Mouse (Mus musculus) limb, embryonic 12.5 days (tissue): Measurements from ENCODE around the gene Hmcn2. TPM values are rescaled to one million over a fixed set of nuclear protein-coding genes. Genes with fewer than 3 reads are reported as not detected.
A peak's percentile ranks its signal among the peaks of the same experiment; 100 is the strongest.

ENCODE experiments used
- ATAC-seq: fragments of 200-750 bp; cut with Nextera tagmentation; 2 replicates; pipeline ENCODE4 v1.8.0; 2017; ENCODE audit warnings: low read depth, moderate TSS enrichment; ENCODE audit not compliant: insufficient number of reproducible peaks, insufficient read depth, low FRiP score, low TSS enrichment
- H3K27ac ChIP-seq: fragments of 300-500 bp; sonication (generic); 2 replicates; pipeline ENCODE4 v1.5.1; 2016; ENCODE audit warnings: mild to moderate bottlenecking, moderate library complexity
- H3K27me3 ChIP-seq: fragments of 300-500 bp; sonication (generic); 2 replicates; pipeline ENCODE4 v1.6.1; 2016; ENCODE audit warnings: mild to moderate bottlenecking, moderate library complexity
- H3K36me3 ChIP-seq: fragments of 300-500 bp; sonication (generic); 2 replicates; pipeline ENCODE4 v1.6.1; 2016; ENCODE audit warnings: mild to moderate bottlenecking, moderate library complexity
- H3K4me1 ChIP-seq: fragments of 300-500 bp; sonication (generic); replicated peaks from 2 replicates; pipeline ENCODE4 v1.6.1; 2016
- H3K4me2 ChIP-seq: fragments of 300-500 bp; sonication (generic); 2 replicates; pipeline ENCODE4 v1.6.1; 2016; ENCODE audit warnings: mild to moderate bottlenecking, moderate library complexity
- H3K4me3 ChIP-seq: fragments of 300-500 bp; sonication (generic); replicated peaks from 2 replicates; pipeline ENCODE4 v1.5.1; 2016; ENCODE audit warnings: mild to moderate bottlenecking
- H3K9ac ChIP-seq: fragments of 300-500 bp; sonication (generic); replicated peaks from 2 replicates; pipeline ENCODE4 v1.6.1; 2016; ENCODE audit warnings: mild to moderate bottlenecking, moderate library complexity
- H3K9me3 ChIP-seq: fragments of 300-500 bp; sonication (generic); 2 replicates; pipeline ENCODE4 v1.6.1; 2016; ENCODE audit warnings: mild to moderate bottlenecking, moderate library complexity
- WGBS: fragments of 180-500 bp; shearing (Covaris S2); methylation state at CpG from one replicate; pipeline ENCODE4 v1.1.7; 2016; 5-methylcytosine and 5-hydroxymethylcytosine counted together
- polyA plus RNA-seq: library from polyadenylated mRNA; unstranded; fragments of >200 nt; fragmentation: Nextera tagmentation; extraction: Ambion mirVana; gene quantifications from 2 replicates; pipeline ENCODE4 v1.2.1, GENCODE M21; 2016

Hmcn2 gene
- polyA plus RNA-seq, 1 experiment from 2014 or later, result not detected

- Histone ChIP-seq H3K36me3 (no peaks in the 10 kb centered on the region), H3K27me3 (peaks cover 52% of the 10 kb centered on the region), H3K9me3 (no peaks in the 10 kb centered on the region), H3K9ac (peak overlapping the region; percentile 48; the same call in 1 of the 2 replicates), H3K4me2 (peak overlapping the region; percentile 96), H3K4me1 (peaks cover 18% of the 10 kb centered on the region), H3K27ac (no peak overlapping the region), H3K4me3 (peak overlapping the region; percentile 45)
- WGBS, result 22% methylated on average over 7 of the region's 7 CpGs
- ATAC-seq, result no peak
Observed at GRCm38 (mm10) chr2:31469480-31469879, 155.3 kb downstream of the Hmcn2 start.

GRCm38 (mm10) chr2:31469931-31470682 lies 155.9 kb downstream of the Hmcn2 start, which contains the start of gene Ass1:
TSS of gene Ass1 (plus strand) at chr2:31470207.
- under 1% methylated on average over 34 of the region's 49 CpGs for WGBS
- Histone ChIP-seq H3K36me3 (no peaks in the 10 kb centered on the region), H3K4me3 (peak within 1 kb of the TSS; percentile 45), H3K27me3 (peaks cover 47% of the 10 kb centered on the region), H3K4me2 (peak within 1 kb of the TSS; percentile 96), H3K27ac (peak within 1 kb of the TSS; percentile 35; the same call in 1 of the 2 replicates), H3K9me3 (no peaks in the 10 kb centered on the region), H3K4me1 (peaks cover 17% of the 10 kb centered on the region), H3K9ac (peak within 1 kb of the TSS; percentile 48)
- peak; percentile 45; the same call in 1 of the 2 replicates for ATAC-seq

- Histone ChIP-seq H3K4me3 (peak overlapping the region; percentile 45), H3K27me3 (peaks cover 47% of the 10 kb centered on the region), H3K9me3 (no peaks in the 10 kb centered on the region), H3K4me1 (peaks cover 17% of the 10 kb centered on the region), H3K27ac (no peak overlapping the region), H3K9ac (peak overlapping the region; percentile 48), H3K36me3 (no peaks in the 10 kb centered on the region), H3K4me2 (peak overlapping the region; percentile 96)
- 0 out of 2 replicates have a peak, but pooled peaks have one; percentile 37 for ATAC-seq
- WGBS, result 8% methylated on average over 18 of the region's 19 CpGs
Observed at GRCm38 (mm10) chr2:31470683-31471385, 156.6 kb downstream of the Hmcn2 start.

- peaks cover 47% of the 10 kb centered on the region for H3K27me3 ChIP-seq
- no peak overlapping the region for H3K9ac ChIP-seq
- no peaks in the 10 kb centered on the region for H3K9me3 ChIP-seq
- no peak overlapping the region for H3K4me3 ChIP-seq
- no peaks in the 10 kb centered on the region for H3K36me3 ChIP-seq
- 51% methylated on average over 6 of the region's 6 CpGs for WGBS
- peak overlapping the region; percentile 96; the same call in 1 of the 2 replicates for H3K4me2 ChIP-seq
- H3K4me1 ChIP-seq, result peaks cover 17% of the 10 kb centered on the region
- no peak for ATAC-seq
- no peak overlapping the region for H3K27ac ChIP-seq
Observed at GRCm38 (mm10) chr2:31471611-31472010, 157.4 kb downstream of the Hmcn2 start.

DNA sequence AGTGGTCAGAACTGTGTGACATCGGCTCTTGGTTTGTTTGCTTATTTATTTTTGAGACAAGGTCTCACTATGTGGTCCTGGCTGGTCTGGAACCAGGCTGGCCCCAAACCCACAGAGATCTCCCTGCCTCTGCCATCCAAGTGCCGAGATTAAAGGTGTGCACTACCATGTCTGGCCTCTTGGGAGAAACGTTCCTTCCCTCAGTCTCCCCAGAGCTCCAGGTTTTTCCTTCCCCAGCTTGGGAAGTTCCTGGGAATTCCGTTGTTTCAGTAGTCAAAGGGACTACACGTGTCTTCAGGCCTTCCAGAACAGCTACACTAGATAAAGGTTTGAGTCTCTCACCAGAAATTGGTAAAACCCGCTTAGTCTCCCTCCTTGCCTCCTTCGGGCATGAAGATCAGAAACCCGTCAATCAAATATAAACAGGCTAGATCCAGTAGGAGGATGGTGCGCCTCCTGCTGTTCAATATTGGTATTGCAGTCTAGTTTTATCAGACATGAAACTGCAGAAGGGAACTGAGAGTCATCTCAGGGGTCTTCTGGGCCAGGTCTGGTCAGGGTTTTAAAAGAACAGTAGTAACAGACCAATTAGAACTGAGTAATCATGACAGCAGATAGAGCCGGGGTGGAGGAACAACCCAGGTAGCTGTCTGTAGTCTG lies 158.3 kb downstream of the Hmcn2 start:
- no peak overlapping the region for H3K27ac ChIP-seq
- no peaks in the 10 kb centered on the region for H3K9me3 ChIP-seq
- WGBS, result 46% methylated on average over 10 of the region's 10 CpGs
- H3K9ac ChIP-seq, result no peak overlapping the region
- no peaks in the 10 kb centered on the region for H3K36me3 ChIP-seq
- peaks cover 17% of the 10 kb centered on the region for H3K4me1 ChIP-seq
- no peak overlapping the region for H3K4me3 ChIP-seq
- no peak for ATAC-seq
- peaks cover 47% of the 10 kb centered on the region for H3K27me3 ChIP-seq
- H3K4me2 ChIP-seq, result no peak overlapping the region

DNA sequence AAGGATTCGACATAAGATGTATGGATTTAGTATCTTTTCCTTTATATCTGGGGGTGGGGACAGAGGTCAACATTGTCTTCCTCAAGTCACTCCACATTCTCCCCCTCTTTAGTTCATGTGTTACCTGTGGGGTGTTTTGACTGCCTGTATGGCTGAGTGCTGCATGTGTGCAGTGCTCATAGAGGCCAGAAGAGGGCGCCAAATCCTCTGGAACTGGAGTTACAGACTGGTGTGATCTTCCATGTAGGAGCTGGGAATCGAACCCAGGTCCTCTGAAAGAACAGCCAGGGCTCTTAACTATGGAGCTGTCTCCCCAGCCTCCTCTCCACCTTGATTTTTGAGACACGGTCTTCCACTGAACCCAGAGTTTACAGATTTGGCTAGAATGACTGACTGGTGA lies 159.7 kb downstream of the Hmcn2 start:
- peaks cover 42% of the 10 kb centered on the region for H3K27me3 ChIP-seq
- no peak for ATAC-seq
- no peaks in the 10 kb centered on the region for H3K36me3 ChIP-seq

GRCm38 (mm10) chr2:31474686-31475085 lies 160.5 kb downstream of the Hmcn2 start:
- Histone ChIP-seq H3K9ac (no peak overlapping the region), H3K4me3 (no peak overlapping the region), H3K27ac (no peak overlapping the region), H3K4me1 (peaks cover 13% of the 10 kb centered on the region), H3K27me3 (peaks cover 35% of the 10 kb centered on the region), H3K36me3 (no peaks in the 10 kb centered on the region), H3K4me2 (no peak overlapping the region), H3K9me3 (no peaks in the 10 kb centered on the region)
- no peak for ATAC-seq
- 70% methylated on average over 5 of the region's 5 CpGs for WGBS

More for the DNA sequence above, 159.7 kb downstream of the Hmcn2 start:
- no peak overlapping the region for H3K27ac ChIP-seq
- no peak overlapping the region for H3K4me2 ChIP-seq
- no peak overlapping the region for H3K9ac ChIP-seq
- H3K4me3 ChIP-seq, result no peak overlapping the region
- 65% methylated on average over 4 of the region's 4 CpGs for WGBS
- H3K4me1 ChIP-seq, result peaks cover 17% of the 10 kb centered on the region
- H3K9me3 ChIP-seq, result no peaks in the 10 kb centered on the region

GRCm38 (mm10) chr2:31476107-31476820 lies 162.0 kb downstream of the Hmcn2 start:
- Histone ChIP-seq H3K4me1 (no peaks in the 10 kb centered on the region), H3K9ac (no peak overlapping the region), H3K36me3 (no peaks in the 10 kb centered on the region), H3K4me2 (no peak overlapping the region), H3K9me3 (no peaks in the 10 kb centered on the region), H3K27me3 (peaks cover 24% of the 10 kb centered on the region), H3K4me3 (no peak overlapping the region), H3K27ac (no peak overlapping the region)
- ATAC-seq, result no peak
- WGBS, result 72% methylated on average over 10 of the region's 10 CpGs

- H3K4me1 ChIP-seq, result no peaks in the 10 kb centered on the region
- no peak overlapping the region for H3K4me3 ChIP-seq
- no peak overlapping the region for H3K9ac ChIP-seq
- H3K9me3 ChIP-seq, result no peaks in the 10 kb centered on the region
- 70% methylated on average over 12 of the region's 12 CpGs for WGBS
- peaks cover 17% of the 10 kb centered on the region for H3K27me3 ChIP-seq
- H3K4me2 ChIP-seq, result no peak overlapping the region
- H3K27ac ChIP-seq, result no peak overlapping the region
- no peak for ATAC-seq
- no peaks in the 10 kb centered on the region for H3K36me3 ChIP-seq
Observed at GRCm38 (mm10) chr2:31477234-31478161, 163.3 kb downstream of the Hmcn2 start.
